Mouse (Mus musculus): ENCODE data around the gene Kdr. TPM values are rescaled to one million over a fixed set of nuclear protein-coding genes. Genes with fewer than 3 reads are reported as not detected.
A peak's percentile ranks its signal among the peaks of the same experiment; 100 is the strongest.

Kdr gene
- total and polyA plus RNA-seq, 3 experiments, result 0.11 TPM; not detected in 2

DNA sequence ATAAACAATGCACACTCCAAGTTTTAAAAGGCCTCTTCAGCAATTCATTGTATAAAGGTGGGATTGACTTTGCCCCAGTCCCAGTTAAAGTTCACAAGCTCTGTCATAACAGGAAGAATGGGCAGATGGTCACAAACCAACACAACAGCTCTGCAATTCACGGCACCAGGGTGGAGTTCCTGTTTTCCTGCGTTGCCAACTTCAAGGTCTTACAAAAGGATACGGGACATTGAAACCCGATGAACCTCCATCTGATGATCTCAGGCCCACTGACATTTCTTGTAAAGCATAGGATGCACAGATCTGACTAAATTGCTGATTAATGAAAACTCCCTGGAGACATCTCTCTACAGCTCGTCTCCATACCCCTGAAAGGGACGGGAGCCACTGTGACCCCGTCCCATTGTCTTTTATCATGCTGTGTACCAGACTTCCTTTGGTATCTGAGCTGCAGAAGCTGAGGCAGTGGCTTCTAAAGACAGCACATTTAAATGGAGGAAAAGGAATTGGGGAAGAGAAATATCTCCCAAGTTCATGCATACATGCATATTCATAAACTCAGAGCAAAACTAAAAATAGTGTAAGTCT is 3.6 kb downstream of the Kdr start:
- ATAC-seq (ENCODE audit: extremely low read depth, insufficient number of reproducible peaks, low FRiP score, poor library complexity, severe bottlenecking), result no peak
- Histone ChIP-seq H3K4me3 (ENCODE audit: low read depth, low read length) (no peak overlapping the region), H3K9me3 (replicated peaks) (peaks cover 2% of the 10 kb centered on the region; the same call in 1 of the 2 replicates), H3K36me3 (replicated peaks) (no peaks in the 10 kb centered on the region), H3K4me1 (ENCODE audit: insufficient read depth, low read depth, low read length) (no peaks in the 10 kb centered on the region), H3K27me3 (ENCODE audit: insufficient read depth, low read length) (peaks cover 47% of the 10 kb centered on the region)
- TF ChIP-seq GATA2 (IDR thresholded peaks at IDR 0.05; ENCODE audit: borderline replicate concordance, low read depth, low read length) (no peak), GATA1 (IDR thresholded peaks at IDR 0.05; ENCODE audit: borderline replicate concordance, low read length) (no peak), TAL1 (conservative IDR thresholded peaks at IDR 0.05; ENCODE audit: low read depth, low read length) (no peak), POLR2AphosphoS5 (IDR thresholded peaks at IDR 0.05; ENCODE audit: insufficient replicate concordance, low read depth, low read length) (no peak), CTCF (IDR thresholded peaks at IDR 0.05; ENCODE audit: low read depth, low read length) (no peak)
- no peak for DNase-seq (ENCODE audit: low spot score)

DNA sequence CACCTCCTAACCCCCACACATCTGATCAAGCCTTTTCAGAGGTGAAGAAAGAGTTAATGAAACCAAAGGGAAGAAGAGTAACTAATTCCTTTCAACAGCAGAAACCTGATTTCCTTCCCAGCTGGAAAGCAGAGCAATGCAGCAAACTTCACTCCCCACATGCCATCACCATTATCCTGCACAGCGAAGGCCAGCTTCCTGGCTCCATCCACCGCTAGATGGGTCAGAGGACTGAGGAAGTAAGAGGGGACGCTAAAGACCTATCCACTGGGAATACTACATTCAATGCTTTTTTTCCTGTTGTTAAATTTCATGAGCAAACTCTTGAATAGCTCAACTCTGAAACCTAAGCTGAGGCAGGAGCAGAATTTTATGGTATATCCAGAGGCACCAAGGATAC is 8.4 kb downstream of the Kdr start:
- no peaks in the 10 kb centered on the region for H3K36me3 ChIP-seq (replicated peaks)
- TF ChIP-seq POLR2AphosphoS5 (IDR thresholded peaks at IDR 0.05; ENCODE audit: insufficient replicate concordance, low read depth, low read length) (no peak), GATA1 (IDR thresholded peaks at IDR 0.05; ENCODE audit: borderline replicate concordance, low read length) (no peak), TAL1 (conservative IDR thresholded peaks at IDR 0.05; ENCODE audit: low read depth, low read length) (no peak), GATA2 (IDR thresholded peaks at IDR 0.05; ENCODE audit: borderline replicate concordance, low read depth, low read length) (no peak), CTCF (IDR thresholded peaks at IDR 0.05; ENCODE audit: low read depth, low read length) (no peak)
- ATAC-seq (ENCODE audit: extremely low read depth, insufficient number of reproducible peaks, low FRiP score, poor library complexity, severe bottlenecking), result no peak
- no peaks in the 10 kb centered on the region for H3K9me3 ChIP-seq (replicated peaks)
- H3K4me3 ChIP-seq (ENCODE audit: low read depth, low read length), result no peak overlapping the region
- H3K4me1 ChIP-seq (ENCODE audit: insufficient read depth, low read depth, low read length), result no peaks in the 10 kb centered on the region
- DNase-seq (ENCODE audit: low spot score), result no peak
- peaks cover 16% of the 10 kb centered on the region for H3K27me3 ChIP-seq (ENCODE audit: insufficient read depth, low read length)

DNA sequence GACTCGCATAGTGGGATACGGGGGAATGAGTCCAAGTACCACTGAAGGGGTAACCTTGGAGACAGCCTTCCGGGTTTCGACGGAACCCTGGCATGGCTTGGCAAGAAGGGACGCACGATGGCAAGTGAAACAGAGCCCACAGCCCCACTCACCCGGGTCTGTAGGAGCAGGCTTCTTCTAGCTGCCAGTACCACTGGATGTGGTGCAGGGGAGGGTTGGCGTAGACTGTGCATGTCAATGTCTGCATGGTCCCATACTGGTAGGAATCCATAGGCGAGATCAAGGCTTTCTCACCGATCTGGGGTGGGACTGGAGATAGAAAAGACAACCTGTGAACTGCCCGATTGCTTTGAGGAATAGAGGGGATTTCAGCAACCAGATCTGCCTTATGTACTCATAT is 15.7 kb downstream of the Kdr start:
- no peaks in the 10 kb centered on the region for H3K9me3 ChIP-seq (replicated peaks)
- DNase-seq (ENCODE audit: low spot score) (no peak), ATAC-seq (ENCODE audit: extremely low read depth, insufficient number of reproducible peaks, low FRiP score, poor library complexity, severe bottlenecking) (no peak)
- H3K4me1 ChIP-seq (ENCODE audit: insufficient read depth, low read depth, low read length), result peaks cover 36% of the 10 kb centered on the region
- peaks cover 16% of the 10 kb centered on the region for H3K27me3 ChIP-seq (ENCODE audit: insufficient read depth, low read length)
- H3K4me3 ChIP-seq (ENCODE audit: low read depth, low read length), result peak overlapping the region; percentile 33; the same call in 1 of the 2 replicates
- no peak for TF ChIP-seq GATA2 (IDR thresholded peaks at IDR 0.05; ENCODE audit: borderline replicate concordance, low read depth, low read length)
- TF ChIP-seq TAL1 (conservative IDR thresholded peaks at IDR 0.05; ENCODE audit: low read depth, low read length), result no peak
- no peak for TF ChIP-seq CTCF (IDR thresholded peaks at IDR 0.05; ENCODE audit: low read depth, low read length)
- no peak for TF ChIP-seq POLR2AphosphoS5 (IDR thresholded peaks at IDR 0.05; ENCODE audit: insufficient replicate concordance, low read depth, low read length)
- no peak for TF ChIP-seq GATA1 (IDR thresholded peaks at IDR 0.05; ENCODE audit: borderline replicate concordance, low read length)
- H3K36me3 ChIP-seq (replicated peaks), result no peaks in the 10 kb centered on the region

DNA sequence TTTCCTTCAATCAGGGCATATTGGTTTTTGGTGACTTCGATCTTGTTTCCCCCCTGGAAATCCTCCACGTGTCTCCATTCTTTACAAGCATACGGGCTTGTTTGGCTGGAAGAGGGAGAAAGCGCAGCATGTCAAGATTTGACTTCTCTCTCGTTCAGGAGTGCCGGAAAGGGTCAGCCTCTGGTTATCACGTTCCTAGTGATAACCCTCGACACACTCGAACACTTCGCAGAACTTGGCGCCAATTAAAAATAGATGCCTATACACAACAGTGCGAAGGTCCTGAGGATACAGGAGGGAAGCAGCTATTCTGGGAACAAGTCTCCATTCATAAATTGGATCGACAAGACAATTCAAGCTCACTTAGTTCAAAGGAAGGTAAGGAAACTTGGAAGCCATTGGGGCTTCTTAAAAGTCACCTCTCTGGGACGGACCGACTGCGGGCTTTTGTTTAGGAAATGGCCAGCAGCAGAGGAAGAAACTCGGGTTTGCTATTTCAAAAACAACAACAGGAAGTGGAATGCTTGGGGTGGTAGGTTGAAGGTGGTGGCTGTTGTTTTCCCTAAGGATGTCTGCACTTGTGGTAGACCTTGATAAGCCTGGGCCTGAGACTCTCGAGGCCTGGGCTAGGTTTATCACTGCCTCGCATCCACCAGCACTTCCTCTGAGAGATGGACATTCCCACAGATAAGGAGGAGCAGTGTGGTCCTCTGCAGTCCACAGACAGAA is 16.4 kb downstream of the Kdr start:
- no peak overlapping the region; the same call in 1 of the 2 replicates for H3K4me3 ChIP-seq (ENCODE audit: low read depth, low read length)

DNA sequence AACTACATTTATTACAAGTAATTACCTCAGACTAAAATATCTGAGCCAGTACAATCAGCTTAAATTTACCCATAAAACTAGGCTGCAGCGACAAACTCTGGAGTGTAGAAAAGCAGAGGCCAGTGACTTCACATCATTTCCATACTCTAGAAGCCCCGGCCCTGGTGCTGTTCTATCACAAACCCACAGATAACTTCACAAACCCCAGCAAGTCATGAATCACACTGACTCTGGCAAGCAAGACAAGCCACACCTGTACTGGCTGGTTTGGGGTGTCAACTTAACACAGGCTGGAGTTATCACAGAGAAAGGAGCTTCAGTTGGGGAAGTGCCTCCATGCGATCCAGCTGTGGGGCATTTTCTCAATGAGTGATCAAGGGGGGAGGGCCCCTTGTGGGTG is 18.4 kb downstream of the Kdr start:
- no peak for DNase-seq (ENCODE audit: low spot score)
- no peak for TF ChIP-seq POLR2AphosphoS5 (IDR thresholded peaks at IDR 0.05; ENCODE audit: insufficient replicate concordance, low read depth, low read length)
- no peak for TF ChIP-seq GATA1 (IDR thresholded peaks at IDR 0.05; ENCODE audit: borderline replicate concordance, low read length)
- no peak for TF ChIP-seq CTCF (IDR thresholded peaks at IDR 0.05; ENCODE audit: low read depth, low read length)
- no peak for TF ChIP-seq GATA2 (IDR thresholded peaks at IDR 0.05; ENCODE audit: borderline replicate concordance, low read depth, low read length)
- no peak for TF ChIP-seq TAL1 (conservative IDR thresholded peaks at IDR 0.05; ENCODE audit: low read depth, low read length)
- Histone ChIP-seq H3K4me3 (ENCODE audit: low read depth, low read length) (no peak overlapping the region), H3K9me3 (replicated peaks) (no peaks in the 10 kb centered on the region), H3K27me3 (ENCODE audit: insufficient read depth, low read length) (peaks cover 18% of the 10 kb centered on the region), H3K4me1 (ENCODE audit: insufficient read depth, low read depth, low read length) (peaks cover 36% of the 10 kb centered on the region), H3K36me3 (replicated peaks) (no peaks in the 10 kb centered on the region)
- no peak for ATAC-seq (ENCODE audit: extremely low read depth, insufficient number of reproducible peaks, low FRiP score, poor library complexity, severe bottlenecking)

More for the DNA sequence above, 16.4 kb downstream of the Kdr start:
- no peak for TF ChIP-seq GATA1 (IDR thresholded peaks at IDR 0.05; ENCODE audit: borderline replicate concordance, low read length)
- peak; percentile 74; the same call in 1 of the 2 replicates for TF ChIP-seq TAL1 (conservative IDR thresholded peaks at IDR 0.05; ENCODE audit: low read depth, low read length)
- peak; percentile 75 for ATAC-seq (ENCODE audit: extremely low read depth, insufficient number of reproducible peaks, low FRiP score, poor library complexity, severe bottlenecking)
- peak; percentile 8 for DNase-seq (ENCODE audit: low spot score)
- Histone ChIP-seq H3K27me3 (ENCODE audit: insufficient read depth, low read length) (peaks cover 16% of the 10 kb centered on the region), H3K36me3 (replicated peaks) (no peaks in the 10 kb centered on the region), H3K9me3 (replicated peaks) (no peaks in the 10 kb centered on the region), H3K4me1 (ENCODE audit: insufficient read depth, low read depth, low read length) (peaks cover 36% of the 10 kb centered on the region)

DNA sequence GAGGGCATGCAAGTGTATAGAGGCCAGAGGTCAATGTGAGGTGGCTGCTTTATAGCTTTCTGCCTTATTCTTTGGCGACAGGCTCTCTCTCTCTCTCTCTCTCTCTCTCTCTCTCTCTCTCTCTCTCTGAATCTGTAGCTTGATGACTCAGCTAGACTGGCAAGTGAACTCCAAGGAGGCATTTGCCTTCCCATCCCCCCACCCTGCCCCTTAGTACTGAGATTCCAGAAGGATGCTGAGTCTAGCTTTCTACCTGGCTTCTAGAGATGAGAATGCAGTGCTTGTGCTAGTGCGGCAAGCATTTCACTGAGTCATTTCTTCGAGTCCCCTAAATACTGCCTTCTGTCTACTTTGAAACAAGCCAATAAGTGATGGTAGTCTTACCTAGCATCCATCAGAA is 21.7 kb downstream of the Kdr start:
- ATAC-seq (ENCODE audit: extremely low read depth, insufficient number of reproducible peaks, low FRiP score, poor library complexity, severe bottlenecking) (no peak), DNase-seq (ENCODE audit: low spot score) (no peak)
- Histone ChIP-seq H3K27me3 (ENCODE audit: insufficient read depth, low read length) (peaks cover 12% of the 10 kb centered on the region; the same call in 1 of the 2 replicates), H3K4me1 (ENCODE audit: insufficient read depth, low read depth, low read length) (peaks cover 16% of the 10 kb centered on the region), H3K9me3 (replicated peaks) (no peaks in the 10 kb centered on the region), H3K36me3 (replicated peaks) (no peaks in the 10 kb centered on the region), H3K4me3 (ENCODE audit: low read depth, low read length) (no peak overlapping the region)
- TF ChIP-seq GATA1 (IDR thresholded peaks at IDR 0.05; ENCODE audit: borderline replicate concordance, low read length), result no peak
- TF ChIP-seq TAL1 (conservative IDR thresholded peaks at IDR 0.05; ENCODE audit: low read depth, low read length), result no peak
- no peak for TF ChIP-seq CTCF (IDR thresholded peaks at IDR 0.05; ENCODE audit: low read depth, low read length)
- no peak for TF ChIP-seq GATA2 (IDR thresholded peaks at IDR 0.05; ENCODE audit: borderline replicate concordance, low read depth, low read length)
- no peak for TF ChIP-seq POLR2AphosphoS5 (IDR thresholded peaks at IDR 0.05; ENCODE audit: insufficient replicate concordance, low read depth, low read length)
